Mouse (Mus musculus) thymus, postnatal 10 days (tissue): ENCODE data around the gene Gnai2.

Experiments
- DNase-seq, 2 experiments: peaks; one replicate each; pipeline ENCODE4 v3.0.0; 2021; ENCODE audit warnings: low spot score in 2 of 2

Gene Gnai2

DNA sequence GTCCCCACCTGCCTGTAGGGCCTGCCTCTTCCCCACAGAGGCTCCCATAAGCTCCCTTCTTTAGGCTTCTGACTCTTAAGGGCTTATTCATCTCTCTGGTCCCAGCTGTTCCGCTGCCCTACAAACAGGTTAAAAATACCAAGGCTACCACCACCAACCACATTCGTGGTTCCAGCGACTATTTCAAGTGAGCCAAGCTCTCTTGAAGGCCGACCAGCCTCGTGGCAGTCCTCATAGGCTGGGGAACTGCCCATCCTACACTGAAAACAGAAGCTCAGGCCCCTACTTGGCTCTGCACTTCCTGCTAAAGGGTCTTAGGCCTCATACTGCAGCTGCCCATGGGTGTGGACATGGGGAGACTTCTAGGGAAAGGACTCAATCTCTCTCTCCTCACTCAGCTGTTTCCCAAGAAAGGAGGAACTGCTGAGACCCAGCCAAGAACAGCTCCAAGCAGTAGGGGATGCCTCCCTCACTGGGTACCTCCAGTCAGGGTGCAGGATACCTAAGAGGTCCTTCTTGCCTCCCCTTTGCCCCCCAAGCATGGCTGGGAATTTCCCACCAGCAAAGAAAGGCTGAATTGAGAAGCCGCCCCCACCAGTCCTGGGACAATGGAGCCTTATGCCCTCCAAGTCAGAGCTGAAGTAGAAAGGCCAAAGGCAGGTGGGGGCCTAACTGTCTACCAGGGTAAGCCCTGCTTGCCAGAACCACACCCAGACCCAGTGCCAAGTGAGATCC is 23.5 kb downstream of the Gnai2 start:
- DNase-seq: no peak

DNA sequence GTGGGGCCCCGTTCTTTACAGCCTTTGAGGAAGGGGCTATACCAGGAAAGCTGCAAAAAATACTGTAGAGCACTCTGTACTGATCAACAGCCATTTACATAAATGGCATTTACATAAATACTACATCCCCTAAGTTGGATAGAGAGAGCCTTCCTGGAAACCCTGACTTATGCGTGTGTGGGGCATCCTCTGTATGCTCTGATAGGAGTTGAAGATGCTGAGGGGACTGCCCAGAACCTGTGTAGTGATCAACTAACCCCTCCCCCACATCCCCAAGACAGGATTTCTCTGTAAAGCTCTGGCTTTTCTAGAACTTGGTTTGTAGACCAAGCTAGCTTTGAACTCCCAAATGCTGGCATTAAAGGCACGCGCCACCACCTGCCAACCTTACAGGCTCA is 25.7 kb downstream of the Gnai2 start:
- no peak for DNase-seq

DNA sequence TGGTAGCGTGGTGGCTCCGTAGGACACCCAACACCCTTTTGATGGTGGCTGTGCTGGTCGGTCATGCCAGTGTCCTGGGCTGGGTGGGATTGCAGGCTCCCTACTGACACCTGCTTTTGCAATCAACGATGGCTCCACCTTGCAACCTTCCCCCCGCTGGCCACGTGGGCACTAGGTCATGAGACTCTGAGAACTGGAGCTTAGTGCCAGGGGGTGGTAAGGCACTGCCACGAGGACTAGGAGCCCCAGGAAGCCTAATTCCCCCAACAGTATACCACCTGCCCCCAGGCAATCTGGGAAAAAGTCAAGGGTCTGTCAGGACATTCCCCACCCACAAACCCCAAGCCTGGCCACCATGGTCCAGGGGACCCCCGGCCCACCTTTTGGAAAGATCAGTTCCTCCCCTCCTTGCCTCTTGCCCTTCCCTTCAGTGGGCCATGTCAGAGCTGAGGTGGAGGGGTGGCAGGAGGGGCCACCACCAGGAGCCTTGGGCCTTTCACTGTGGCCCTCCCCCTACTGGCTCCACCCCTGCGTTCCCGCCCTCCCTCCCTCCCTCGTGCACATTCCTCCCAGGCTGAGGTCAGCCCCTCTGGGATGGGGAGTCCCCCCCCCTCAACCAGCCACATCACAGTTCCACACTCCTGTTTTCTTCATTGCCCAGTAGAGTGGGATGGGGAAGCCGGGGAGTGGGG is 26.3 kb downstream of the Gnai2 start, which contains the start of gene Sema3b:
TSS of gene Sema3b (minus strand) at position 489 of the 692 bp plus-strand sequence.
- DNase-seq: no peak

DNA sequence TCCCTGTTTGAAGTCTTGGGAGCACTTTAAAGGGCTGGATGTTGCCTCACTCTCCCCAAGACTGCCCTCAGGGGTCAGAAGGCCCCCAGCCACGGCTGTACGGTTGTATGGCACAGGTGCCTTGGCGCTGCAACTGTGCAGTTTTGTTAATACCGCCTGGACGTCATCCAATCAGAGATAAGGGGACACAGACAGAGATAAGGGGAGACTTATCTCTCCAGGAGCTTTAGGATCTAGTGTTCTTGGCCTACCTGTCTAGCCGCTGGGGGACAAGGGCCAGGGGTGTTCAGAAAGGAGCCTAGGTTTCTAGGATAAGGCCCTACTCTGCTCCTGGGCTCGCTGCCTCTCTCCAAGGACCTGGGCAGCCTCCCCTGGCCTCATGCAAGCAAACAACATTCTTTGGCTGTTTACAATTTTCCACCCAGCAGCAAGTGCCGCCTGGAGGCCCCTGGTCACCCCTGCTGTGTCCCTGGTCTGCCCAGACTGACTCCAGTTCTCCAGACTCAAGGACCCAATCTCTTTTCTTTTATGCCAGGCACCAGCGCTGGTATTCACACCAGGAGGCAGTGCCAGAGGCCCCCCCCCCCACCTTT is 27.4 kb downstream of the Gnai2 start:
- DNase-seq: no peak

DNA sequence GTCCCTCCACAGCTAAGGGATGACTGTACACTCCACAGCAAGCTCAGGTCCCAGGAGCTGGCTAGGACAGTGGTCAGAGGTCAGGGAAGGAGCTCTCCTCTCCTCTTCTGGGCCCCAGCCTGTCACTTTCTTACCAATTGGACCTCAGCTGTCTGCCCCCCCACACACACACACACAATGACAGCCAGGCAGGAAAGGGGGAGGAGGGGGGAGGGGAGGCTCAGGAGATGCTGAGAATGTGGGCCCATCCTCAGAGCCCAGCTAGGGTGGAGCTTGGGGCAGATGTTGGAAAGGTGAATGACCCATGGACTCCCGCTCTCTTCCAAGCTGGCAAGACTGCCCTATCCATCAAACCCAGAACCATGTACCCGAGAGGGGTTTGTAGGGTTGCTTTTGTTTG is 28.1 kb downstream of the Gnai2 start:
- DNase-seq: no peak

DNA sequence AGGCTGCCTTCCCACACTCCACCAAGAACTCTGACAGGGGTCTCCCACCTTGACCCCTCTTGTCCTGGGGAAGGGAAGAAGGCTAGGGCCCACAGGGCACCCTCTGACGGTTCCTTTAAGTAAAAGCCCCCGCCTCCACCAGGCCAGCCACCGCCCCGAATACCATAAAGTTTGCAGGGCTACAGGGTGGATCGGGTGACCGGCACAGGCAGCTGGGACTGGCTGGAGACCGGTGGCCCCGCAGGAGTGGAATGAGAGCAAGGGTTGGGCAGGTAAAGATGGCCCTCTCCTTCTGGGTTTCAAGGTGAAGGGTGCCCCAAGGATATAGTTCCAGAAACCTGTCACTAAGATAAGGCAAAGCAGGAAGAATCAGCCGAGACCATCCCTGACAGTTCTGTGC is 28.6 kb downstream of the Gnai2 start:
- DNase-seq: no peak

DNA sequence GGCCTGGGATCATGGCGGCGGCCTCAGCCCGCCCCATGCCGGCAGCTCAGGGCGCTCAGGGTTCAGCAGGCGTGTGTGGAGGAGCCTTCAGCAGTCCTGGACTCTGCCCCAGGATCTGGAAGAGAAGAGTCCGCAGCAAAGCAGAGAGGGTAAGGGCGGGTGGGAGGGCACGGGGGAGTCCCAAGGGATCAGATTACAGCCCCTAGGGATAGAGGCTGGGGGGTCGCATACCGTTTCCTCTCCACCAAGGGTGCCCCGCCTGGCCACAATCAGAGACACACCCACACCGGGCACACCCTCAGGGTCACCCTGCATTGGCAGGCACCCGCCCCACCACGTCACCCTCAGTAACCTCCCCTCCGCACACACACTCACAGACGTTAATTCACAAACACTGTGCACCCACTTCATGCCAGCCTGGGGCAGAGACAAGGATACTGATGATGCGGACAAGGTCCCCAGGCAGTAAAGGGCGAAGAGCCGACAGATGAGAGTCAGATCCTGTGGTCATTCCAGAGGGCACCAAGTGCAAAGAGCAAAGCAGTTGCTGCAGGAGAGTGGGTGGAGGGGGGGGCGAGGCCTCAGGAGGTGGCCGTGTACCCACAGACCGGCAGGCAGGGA is 30.0 kb downstream of the Gnai2 start:
- no peak for DNase-seq

DNA sequence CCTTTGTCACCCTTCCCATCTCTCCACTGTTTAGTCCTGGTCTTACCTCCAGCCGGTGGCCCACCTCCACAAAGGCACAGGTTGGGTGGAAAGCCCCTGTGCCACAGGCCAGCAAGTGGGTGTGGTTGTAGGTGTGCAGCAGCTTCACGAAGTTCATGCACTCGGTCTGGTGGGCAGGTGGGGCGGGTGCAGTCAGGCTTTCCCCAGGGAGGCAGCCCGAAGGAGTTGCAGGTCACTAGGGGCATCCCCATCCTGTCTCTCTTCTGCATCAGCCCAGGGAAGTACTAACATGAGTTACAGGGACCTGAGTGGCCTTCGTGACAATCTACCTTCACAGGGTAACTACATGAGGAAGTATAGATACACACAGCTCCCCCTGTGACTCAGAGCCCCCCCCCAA is 31.9 kb downstream of the Gnai2 start:
- no peak for DNase-seq

DNA sequence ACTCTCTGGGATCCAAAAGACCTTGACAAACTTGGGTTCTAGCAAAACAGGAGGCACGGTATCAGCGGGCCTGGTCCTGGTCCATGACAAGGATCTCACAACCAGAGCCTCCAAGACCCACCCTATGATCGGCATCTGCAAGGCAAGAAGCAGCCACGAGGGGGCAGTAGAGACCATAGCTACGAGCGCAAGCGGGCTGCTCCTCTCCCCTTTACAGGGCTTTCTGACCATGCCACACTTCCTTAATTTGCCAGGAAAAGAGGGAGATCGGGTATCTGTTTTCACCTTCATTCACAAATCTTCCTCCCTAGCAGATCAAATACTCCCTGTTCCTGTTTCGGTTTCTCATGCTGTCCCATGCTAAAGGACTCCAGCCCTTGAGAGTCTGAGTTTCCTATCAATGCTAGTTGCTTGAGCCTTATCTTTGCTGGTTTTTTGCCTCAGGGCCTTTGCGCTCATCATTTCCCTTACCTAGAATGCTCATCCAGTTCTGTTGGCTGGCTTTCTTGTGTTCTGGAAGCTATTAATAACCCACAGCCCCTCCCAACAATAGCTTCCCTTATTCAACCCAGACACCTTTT is 33.0 kb downstream of the Gnai2 start:
- DNase-seq: peak; percentile 80 to 96

DNA sequence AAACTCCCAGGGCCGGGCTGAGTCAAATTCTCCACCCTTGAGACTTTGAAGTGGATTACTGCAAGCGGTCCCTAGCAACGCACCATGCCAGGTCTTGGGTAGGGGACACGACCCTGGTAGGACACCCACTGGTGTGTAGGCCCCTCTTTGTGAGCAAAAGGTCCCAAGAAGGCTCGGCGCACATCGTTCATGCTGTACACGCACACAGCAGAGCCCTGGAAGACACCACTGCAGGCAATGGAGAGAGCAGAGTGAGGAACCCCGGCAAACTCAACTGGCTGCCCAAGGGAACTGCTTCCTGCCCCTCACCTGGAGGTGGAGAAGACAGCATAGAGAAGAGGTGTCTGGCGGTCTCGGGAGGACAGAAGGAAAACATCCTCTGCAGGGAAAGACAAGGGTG is 33.9 kb downstream of the Gnai2 start:
- no peak for DNase-seq

DNA sequence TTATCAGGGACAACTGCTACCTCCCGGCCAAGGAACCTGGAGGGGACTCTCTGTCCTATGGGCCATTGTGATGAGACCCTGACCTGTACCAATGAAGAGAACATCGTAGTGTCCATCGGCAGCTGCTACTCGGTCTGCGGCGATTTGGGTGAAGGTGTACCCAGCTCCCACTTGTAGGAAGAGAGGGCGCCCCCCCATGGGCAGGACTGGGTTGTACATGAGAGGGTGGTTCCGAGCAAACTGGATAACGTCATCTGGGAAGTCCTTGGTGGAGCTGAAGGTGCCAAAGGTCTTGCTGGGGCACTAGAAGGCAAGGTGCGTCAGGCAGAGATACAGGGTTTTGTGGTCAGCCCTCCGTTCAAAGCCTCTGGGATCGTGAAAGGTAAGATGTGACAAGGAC is 34.4 kb downstream of the Gnai2 start:
- DNase-seq: peak in 1 of 2 experiments; percentile 35

DNA sequence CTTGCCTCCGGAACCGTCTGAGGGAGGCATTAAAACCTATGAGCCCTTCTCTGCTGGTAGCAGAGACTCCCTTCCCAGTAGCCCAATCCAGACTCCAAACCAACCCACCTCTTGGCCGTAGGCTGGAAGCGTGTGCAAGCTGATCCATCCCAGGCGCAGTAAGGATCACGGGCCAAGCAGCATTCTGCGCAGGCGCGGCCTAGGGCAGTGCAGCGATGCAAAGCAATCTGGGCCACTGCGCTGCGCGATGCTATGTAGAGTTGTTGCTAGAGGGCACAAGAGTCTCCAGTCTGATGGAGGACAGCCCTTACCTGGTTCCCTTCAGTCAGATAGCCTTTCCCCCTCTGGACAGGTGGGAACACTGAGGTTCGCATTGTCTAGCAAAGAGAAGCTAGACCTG is 35.3 kb downstream of the Gnai2 start:
- no peak for DNase-seq

DNA sequence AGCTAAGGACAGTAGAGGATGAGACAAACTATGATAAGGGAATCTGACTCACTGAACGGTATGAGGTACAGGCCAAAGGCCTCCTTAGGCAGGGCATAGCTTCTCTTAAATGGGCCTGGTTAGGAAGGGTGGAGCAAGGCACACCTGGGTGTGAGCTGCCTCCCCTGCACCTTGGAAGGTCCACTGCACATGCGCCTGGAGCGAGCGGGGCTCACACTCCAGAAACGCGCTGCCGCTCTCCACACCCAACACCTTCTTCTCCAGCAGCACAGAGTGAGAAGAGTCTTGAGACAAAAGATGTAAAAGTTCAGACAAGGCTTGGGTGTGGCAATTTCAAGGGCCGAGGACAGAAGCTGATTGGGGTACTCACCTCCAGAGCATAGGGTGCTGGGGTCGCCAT is 35.7 kb downstream of the Gnai2 start:
- no peak for DNase-seq

DNA sequence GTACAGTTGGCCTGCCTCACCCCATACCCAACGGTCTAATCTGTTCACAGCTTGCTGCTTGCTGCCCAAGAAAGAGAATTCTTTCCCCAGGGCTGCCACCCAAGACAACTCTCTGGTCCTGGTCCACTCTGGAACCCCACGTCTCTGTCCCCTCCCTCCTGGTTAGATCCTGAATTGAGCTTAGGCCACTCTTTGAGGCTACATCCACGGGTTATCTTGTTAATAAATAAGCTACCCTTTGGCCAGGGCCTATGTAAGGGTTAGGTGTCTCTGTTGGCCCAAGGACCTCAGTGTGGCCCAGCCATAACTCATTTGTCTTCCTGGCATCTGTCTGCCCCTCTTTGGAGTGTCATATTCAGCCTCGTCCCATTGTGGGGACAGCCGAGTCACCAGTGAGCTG is 36.8 kb downstream of the Gnai2 start:
- DNase-seq: no peak

DNA sequence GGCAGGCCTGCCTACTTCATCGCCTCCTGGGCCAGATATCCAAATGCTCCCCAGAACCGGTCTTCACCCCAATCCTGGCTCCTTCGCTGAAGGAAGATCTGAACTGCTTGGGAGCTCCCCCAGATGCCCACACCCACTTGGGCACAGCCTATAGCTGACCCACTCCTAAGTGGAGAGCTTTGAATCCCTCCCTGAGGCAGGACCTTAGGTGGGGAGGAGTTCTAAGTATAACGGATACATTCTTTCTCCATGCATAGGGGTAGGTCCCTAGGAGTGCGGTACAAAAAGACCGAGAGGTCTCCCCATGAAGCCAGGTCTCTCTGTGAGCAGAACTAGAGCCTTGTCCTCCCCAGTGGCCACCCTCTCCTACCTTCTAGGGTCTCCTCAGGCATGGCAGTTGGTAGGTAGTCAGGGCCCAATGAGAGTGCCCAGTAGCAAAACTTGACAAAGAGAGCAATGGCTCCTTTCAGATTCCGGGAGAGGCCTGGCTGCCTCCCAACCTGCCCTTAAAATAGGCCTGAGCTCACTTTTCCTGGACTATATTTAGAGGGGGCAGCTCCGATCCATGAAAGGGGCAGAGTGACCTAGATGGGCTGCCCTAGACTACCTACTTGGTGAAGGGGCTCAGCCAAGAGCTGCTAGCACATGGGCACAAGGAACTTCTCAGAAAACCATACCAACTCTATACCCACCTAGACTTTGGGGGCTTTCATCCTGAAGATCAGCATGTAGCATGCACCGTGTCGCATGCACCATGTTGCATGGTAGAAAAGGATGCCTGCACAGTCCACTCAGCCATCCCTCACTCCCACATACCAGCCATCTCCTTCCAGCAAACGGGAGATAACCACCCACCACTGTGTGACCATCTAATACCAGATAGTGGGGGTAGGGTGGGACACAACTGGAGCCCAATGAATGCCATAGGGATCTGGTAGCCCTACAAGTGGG is 38.3 kb downstream of the Gnai2 start:
- DNase-seq: no peak

DNA sequence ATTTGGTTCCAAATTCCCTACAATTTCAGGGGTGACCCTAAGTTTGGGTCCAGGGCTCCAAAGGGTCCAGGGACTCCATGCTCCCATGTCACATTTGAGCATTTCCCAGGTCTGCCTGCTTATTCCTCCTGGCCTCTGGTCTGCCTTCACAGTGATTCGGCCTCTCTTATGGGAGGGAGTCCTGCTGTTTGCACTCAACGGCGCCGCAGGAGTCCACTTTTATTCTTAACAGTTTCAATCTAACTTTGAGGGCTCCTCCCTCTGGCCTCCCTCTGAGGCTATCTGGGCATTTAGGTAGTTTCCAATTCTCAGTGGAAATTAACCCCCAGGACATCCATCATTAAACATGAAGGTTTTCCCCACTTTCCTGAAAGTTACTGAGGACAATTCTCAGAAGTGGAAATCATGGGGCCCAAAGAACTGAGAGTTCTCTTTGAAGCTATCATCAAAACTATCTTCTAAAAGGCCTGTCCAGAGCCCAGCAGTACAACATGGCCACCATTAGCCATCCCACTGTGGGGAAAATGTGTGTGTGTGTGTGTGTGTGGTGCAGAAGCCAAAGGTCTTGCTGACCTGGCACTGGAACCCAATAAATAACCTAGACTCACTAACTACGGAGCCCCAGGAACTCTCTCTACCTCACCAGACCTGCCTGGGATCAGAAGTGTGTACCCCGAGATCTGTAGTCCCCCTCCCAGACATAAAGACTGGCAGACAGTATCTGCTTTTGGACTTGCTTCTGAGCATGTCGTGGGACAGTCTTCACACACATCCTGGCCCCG is 40.7 kb downstream of the Gnai2 start:
- no peak for DNase-seq

DNA sequence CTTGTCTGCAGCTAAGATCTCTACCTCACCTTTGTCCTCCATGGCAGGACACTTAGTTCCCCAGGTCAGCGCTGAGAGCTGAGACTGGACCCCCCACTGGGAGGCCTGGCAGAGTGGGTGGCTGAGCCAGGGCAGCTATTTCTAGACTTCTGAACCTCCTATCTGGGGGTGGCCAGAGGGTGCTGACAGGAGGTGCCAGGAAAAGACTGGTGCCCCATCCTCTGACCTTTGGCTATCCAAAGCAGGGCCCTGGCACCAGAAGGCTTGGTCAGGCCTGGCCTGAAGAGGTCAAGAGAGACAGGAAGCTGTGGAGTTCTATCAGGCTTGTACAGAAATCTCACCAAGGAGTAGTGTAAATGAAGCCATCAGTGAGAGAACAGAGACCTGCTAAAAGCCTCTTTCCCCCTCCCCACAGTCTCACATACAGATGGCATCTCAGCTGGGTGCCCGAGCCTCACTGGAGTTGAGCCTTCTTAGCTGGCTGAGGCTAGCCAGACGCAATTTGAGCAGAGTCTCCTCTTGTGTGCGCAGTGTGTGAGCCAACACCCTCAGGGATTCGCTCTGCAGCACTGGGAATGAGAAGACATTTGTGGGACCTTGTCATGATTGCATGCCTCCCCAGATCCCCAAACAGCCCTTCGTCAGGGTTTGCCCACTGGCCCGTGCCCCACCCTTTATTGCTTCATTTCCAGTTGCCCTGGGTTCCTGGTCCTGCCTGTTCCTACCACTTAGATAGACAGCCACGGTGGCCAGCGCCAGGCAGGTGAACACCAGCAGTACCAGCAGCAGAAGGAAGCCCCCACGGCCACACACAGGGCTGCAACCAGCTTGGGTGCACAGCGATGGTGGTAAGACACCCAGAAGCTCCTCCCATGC is 41.8 kb downstream of the Gnai2 start:
- no peak for DNase-seq

DNA sequence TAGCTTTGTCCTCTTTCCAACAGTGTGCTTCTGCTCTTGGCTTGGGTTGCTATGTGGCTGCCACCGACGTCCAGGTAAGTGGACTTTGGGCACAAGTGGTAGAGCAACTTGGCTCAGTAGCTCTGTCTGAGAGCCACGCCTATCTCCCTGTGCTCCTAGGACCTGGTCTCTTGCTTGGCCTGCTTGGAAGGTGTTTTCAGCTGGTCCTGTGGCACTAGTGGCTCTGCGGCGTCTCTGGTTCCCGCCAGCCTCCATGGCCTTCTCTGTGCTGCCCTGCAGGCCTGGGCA is 44.5 kb downstream of the Gnai2 start:
- DNase-seq: no peak

DNA sequence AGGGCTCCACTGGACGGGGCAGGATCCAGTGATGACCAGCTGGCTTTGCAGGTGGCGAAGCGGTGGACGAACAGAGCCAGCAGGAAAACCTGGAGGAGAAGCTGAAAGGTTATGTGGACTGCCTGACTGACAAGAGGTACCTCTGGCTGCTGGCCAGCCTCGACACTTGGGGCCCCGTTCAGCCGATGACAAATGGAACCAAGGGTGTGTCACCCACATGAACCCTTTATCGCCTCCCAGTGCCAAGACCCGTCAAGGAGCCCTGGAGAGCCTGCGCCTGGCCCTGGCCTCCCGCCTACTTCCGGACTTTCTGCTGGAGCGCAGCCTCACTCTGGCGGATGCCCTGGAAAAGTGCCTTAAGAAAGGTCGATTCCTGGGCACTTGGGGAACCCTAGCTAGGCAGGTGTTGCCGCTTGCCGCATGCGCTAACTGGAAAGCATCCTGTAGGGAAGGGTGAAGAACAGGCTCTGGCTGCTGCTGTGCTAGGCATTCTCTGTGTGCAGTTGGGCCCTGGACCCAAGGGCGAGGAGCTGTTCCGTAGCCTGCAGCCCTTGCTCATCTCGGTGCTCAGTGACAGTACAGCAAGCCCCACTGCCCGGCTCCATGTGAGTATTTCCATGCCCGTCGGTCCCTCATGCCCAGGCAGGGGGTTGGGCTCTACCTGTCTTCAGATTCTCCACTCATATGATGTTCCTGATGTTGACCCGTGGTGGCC is 45.0 kb downstream of the Gnai2 start:
- DNase-seq: no peak
